In genomic region chr8:110275465-110276258, GRCm38 (mm10) we compare ENCODE assay signal across 17 mouse cellular contexts. TPM values are rescaled to one million over a fixed set of nuclear protein-coding genes. Genes with fewer than 3 reads are reported as not detected.
DNase-seq lines count a peak whose midpoint lies in the region; ATAC-seq and TF ChIP-seq lines count a peak whose summit lies in the region.
"Had no signal": no experiment of that assay in that cellular context is flagged by ENCODE, and none has a peak within 500 bp of the region (broad histone marks: within the 10 kb centered on the region; RNA-seq: fewer than 3 reads in every experiment).

No protein-coding gene starts in this region.

- 16% methylated on average over 21 of the region's 21 CpGs for WGBS in forebrain, postnatal 0 days
- 81% methylated on average over 21 of the region's 21 CpGs for WGBS in heart, embryonic 12.5 days

- H3K27ac ChIP-seq in forebrain, postnatal 0 days (ENCODE audit: low read depth, low read length) = peak overlapping the region; percentile 70
- no peak overlapping the region for H3K27ac ChIP-seq in heart, embryonic 12.5 days (ENCODE audit: poor library complexity, severe bottlenecking)
- H3K27ac ChIP-seq: limb, embryonic 15.5 days; lung, embryonic 15.5 days; stomach, embryonic 15.5 days had no signal

- no peaks in the 10 kb centered on the region for H3K36me3 ChIP-seq in forebrain, postnatal 0 days (ENCODE audit: insufficient read depth)
- no peaks in the 10 kb centered on the region for H3K36me3 ChIP-seq in heart, embryonic 12.5 days
- H3K36me3 ChIP-seq: limb, embryonic 15.5 days; lung, embryonic 15.5 days; stomach, embryonic 15.5 days had no signal

- intact Hi-C loops in left cerebral cortex, postnatal 14 days (cut with DNase I) = no loop called here
- intact Hi-C loops in left cerebral cortex, postnatal 25 days (cut with DNase I) = no loop called here

- H3K27me3 ChIP-seq in forebrain, postnatal 0 days (ENCODE audit: insufficient read depth, low read length) = no peaks in the 10 kb centered on the region
- no peaks in the 10 kb centered on the region for H3K27me3 ChIP-seq in heart, embryonic 12.5 days (replicated peaks)
- H3K27me3 ChIP-seq: limb, embryonic 15.5 days; lung, embryonic 15.5 days; stomach, embryonic 15.5 days had no signal

- DNase-seq in cerebellum, postnatal 10 days = peak; percentile 44 to 47
- no peak for DNase-seq in cerebellum, adult 11-12 months
- peak; percentile 10 to 26 for DNase-seq in left cerebral cortex, postnatal 14 days (ENCODE audit: low spot score in 2 of 2)
- no peak for DNase-seq in left cerebral cortex, postnatal 25 days (ENCODE audit: low spot score in 2 of 2)
- DNase-seq in brain, adult 2 months (ENCODE audit: low read depth, low spot score) = peak; percentile 35
- DNase-seq in forebrain, postnatal 0 days = peak; percentile 77
- no peak for DNase-seq in thymus, postnatal 14 days
- DNase-seq: adrenal gland, postnatal 10 days; gastrocnemius, postnatal 10 days; kidney, adult 2 months had no signal

- no peak overlapping the region for H3K9ac ChIP-seq in forebrain, postnatal 0 days
- no peak overlapping the region for H3K9ac ChIP-seq in heart, embryonic 12.5 days
- H3K9ac ChIP-seq: limb, embryonic 15.5 days; lung, embryonic 15.5 days; stomach, embryonic 15.5 days had no signal

- peak overlapping the region; percentile 37 for H3K4me2 ChIP-seq in forebrain, postnatal 0 days (ENCODE audit: low read depth)
- no peak overlapping the region for H3K4me2 ChIP-seq in heart, embryonic 12.5 days
- H3K4me2 ChIP-seq: heart, embryonic 11.5 days; limb, embryonic 15.5 days; lung, embryonic 15.5 days; stomach, embryonic 15.5 days had no signal

- H3K4me1 ChIP-seq in forebrain, postnatal 0 days (ENCODE audit: insufficient read depth) = peaks cover 8% of the 10 kb centered on the region
- no peaks in the 10 kb centered on the region for H3K4me1 ChIP-seq in heart, embryonic 12.5 days (replicated peaks)
- H3K4me1 ChIP-seq: limb, embryonic 15.5 days; lung, embryonic 15.5 days; stomach, embryonic 15.5 days had no signal

- H3K4me3 ChIP-seq in forebrain, postnatal 0 days (ENCODE audit: low read depth, low read length) = no peak overlapping the region
- no peak overlapping the region for H3K4me3 ChIP-seq in heart, embryonic 12.5 days
- H3K4me3 ChIP-seq: limb, embryonic 15.5 days; lung, embryonic 15.5 days; stomach, embryonic 15.5 days had no signal

- TF ChIP-seq CTCF in forebrain, postnatal 0 days (IDR thresholded peaks at IDR 0.05; ENCODE audit: low read depth) = no peak

- H3K9me3 ChIP-seq in forebrain, postnatal 0 days (ENCODE audit: low read length) = no peaks in the 10 kb centered on the region
- no peaks in the 10 kb centered on the region for H3K9me3 ChIP-seq in heart, embryonic 12.5 days (replicated peaks)
- H3K9me3 ChIP-seq: limb, embryonic 15.5 days; lung, embryonic 15.5 days; stomach, embryonic 15.5 days had no signal

- ATAC-seq in forebrain, postnatal 0 days = peak; percentile 86
- no peak for ATAC-seq in heart, embryonic 12.5 days (ENCODE audit: insufficient number of reproducible peaks, low FRiP score)

RNA-seq across cellular contexts. Expression of gene Hydin, which starts 8.9 kb away (rescaled TPM):
- total RNA-seq in left cerebral cortex, postnatal 14 days (2021) = under 1 TPM; 0.35 to 0.44 TPM
- total RNA-seq in left cerebral cortex, postnatal 25 days (2021) = under 1 TPM; 0.39 to 0.41 TPM
- 0.92 and 1.0 TPM in 2 replicates for total RNA-seq in forebrain, postnatal 0 days (2014; rRNA removed)
- 0.21 and 0.63 TPM in 2 replicates for polyA plus RNA-seq in forebrain, postnatal 0 days (2015; fragmentation: Nextera tagmentation; extraction: Ambion mirVana)
- 0.28 and 0.29 TPM in 2 replicates for polyA plus RNA-seq in heart, embryonic 12.5 days (2016; fragmentation: Nextera tagmentation; extraction: Ambion mirVana)
- total RNA-seq: common myeloid progenitor, adult 5-6 weeks; hematopoietic stem cell, adult 5-6 weeks had no signal

Comparison
In these comparisons a context has a peak if more than half of its experiments do, and no peak if none do; other contexts are left out.
1. DNase-seq: peak in cerebellum, postnatal 10 days (2 of 2), left cerebral cortex, postnatal 14 days (2 of 2), brain, adult 2 months (single experiment) and forebrain, postnatal 0 days (single experiment); none in cerebellum, adult 11-12 months (single experiment), left cerebral cortex, postnatal 25 days (0 of 2) and thymus, postnatal 14 days (single experiment).